Mouse (Mus musculus): Measurements from ENCODE around the gene Dync2li1. TPM values are rescaled to one million over a fixed set of nuclear protein-coding genes. Genes with fewer than 3 reads are reported as not detected.

Gene Dync2li1
- polyA plus RNA-seq, 1 experiment from 2014 or later, result 43.4 TPM

DNA sequence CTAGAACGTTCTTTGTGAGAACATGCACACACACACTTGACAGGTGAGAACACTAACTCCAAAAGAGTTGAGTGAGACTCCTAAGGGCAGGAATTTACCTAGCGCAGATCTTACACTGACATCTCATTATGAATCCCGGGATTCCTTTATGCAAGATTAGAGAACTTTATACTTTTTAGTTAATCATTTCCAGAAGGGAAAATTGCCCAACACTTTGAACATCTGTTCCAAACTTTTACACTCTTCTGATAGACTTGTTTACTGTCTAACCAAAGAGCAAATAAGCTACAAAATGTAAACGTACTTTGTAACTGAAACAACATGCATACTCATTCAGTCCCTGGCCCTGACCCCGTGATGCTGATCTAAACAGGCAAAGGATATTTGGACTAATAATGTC lies 63.0 kb downstream of the Dync2li1 start:
- no peaks in the 10 kb centered on the region for H3K9me3 ChIP-seq
- H3K36me3 ChIP-seq, result no peaks in the 10 kb centered on the region
- no peak for ATAC-seq (ENCODE audit: insufficient number of reproducible peaks, insufficient read depth, low FRiP score, low TSS enrichment, low read depth)
- peaks cover 38% of the 10 kb centered on the region for H3K4me1 ChIP-seq
- H3K27me3 ChIP-seq, result peaks cover 3% of the 10 kb centered on the region; the same call in 1 of the 2 replicates
- H3K9ac ChIP-seq, result no peak overlapping the region
- H3K4me3 ChIP-seq, result no peak overlapping the region
- H3K4me2 ChIP-seq, result no peak overlapping the region
- H3K27ac ChIP-seq, result peak overlapping the region; percentile 44; the same call in 1 of the 2 replicates
- 40% methylated on average over 5 of the region's 5 CpGs for WGBS

DNA sequence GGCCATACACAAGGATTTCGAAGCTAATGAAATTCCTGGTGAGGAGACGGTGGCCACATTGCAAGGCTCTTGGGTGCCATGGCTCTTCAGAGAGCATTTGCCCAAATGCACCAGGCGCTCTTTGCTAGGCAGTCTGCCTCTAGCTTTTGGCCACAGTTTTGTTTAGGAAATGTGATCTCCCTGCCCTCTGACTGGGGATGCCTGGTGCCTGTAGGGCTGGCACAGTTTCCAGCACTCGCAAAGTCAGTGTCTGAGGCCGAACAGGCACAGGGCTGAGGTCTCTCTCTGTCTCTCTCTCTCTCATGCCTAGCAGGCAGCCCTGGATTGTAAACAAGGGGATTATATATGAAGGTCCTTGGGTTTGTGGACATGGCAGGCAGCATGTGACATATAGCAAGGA lies 63.8 kb downstream of the Dync2li1 start:
- Histone ChIP-seq H3K4me3 (no peak overlapping the region), H3K27ac (peak overlapping the region; percentile 52; the same call in 1 of the 2 replicates), H3K27me3 (peaks cover 3% of the 10 kb centered on the region; the same call in 1 of the 2 replicates), H3K4me2 (no peak overlapping the region), H3K4me1 (peaks cover 34% of the 10 kb centered on the region), H3K9ac (no peak overlapping the region), H3K36me3 (no peaks in the 10 kb centered on the region), H3K9me3 (no peaks in the 10 kb centered on the region)
- WGBS, result 60% methylated on average over 5 of the region's 5 CpGs
- 0 out of 2 replicates have a peak, but pooled peaks have one; percentile 33 for ATAC-seq (ENCODE audit: insufficient number of reproducible peaks, insufficient read depth, low FRiP score, low TSS enrichment, low read depth)

DNA sequence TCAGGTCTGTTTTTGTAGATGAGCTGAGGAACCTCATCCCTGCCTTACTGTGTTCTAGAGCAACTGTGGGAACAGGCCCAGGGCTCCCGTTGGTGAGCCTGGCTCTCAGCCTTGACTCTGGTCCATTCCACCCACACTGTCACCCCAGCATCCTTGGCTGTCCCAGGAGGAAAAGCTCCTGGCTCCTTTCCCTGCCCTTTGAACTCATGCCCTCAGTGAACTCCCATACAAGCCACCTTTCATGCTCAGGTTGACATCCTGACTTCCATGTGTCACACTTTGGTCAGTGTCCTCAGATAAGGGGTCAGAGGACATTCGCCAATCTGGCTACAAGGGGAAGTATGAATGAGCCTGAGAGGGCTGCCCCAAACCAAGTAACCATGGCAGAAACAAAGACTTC lies 67.4 kb downstream of the Dync2li1 start:
- WGBS, result 78% methylated on average over 2 of the region's 2 CpGs

DNA sequence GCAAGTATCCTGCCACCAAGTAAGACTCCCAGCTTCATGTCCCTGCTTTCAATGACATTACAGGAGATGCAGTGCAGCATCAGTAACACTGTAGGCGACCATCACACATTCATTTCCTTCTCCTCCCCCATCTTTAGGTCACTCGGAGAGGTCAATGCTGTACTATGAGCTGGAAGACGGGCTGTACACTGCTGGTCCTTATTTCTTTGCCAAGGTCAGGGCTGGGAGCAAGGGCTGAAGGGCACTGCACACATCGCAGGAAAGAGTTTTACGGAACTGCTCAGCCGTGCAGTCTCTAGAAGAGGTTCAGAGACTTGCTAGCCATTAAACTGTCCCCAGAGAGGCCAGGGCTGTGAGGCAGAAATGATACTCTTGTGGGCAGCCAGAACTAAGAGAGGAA lies 70.2 kb downstream of the Dync2li1 start:
- ATAC-seq (ENCODE audit: insufficient number of reproducible peaks, insufficient read depth, low FRiP score, low TSS enrichment, low read depth), result no peak
- Histone ChIP-seq H3K9me3 (no peaks in the 10 kb centered on the region), H3K9ac (no peak overlapping the region), H3K4me1 (peaks cover 20% of the 10 kb centered on the region), H3K27ac (no peak overlapping the region), H3K4me2 (no peak overlapping the region), H3K36me3 (no peaks in the 10 kb centered on the region), H3K27me3 (peaks cover 7% of the 10 kb centered on the region; the same call in 1 of the 2 replicates), H3K4me3 (no peak overlapping the region)
- 57% methylated on average over 6 of the region's 6 CpGs for WGBS

More for the DNA sequence above, 67.4 kb downstream of the Dync2li1 start:
- no peak overlapping the region for H3K9ac ChIP-seq
- peaks cover 18% of the 10 kb centered on the region for H3K4me1 ChIP-seq
- H3K36me3 ChIP-seq, result no peaks in the 10 kb centered on the region
- no peaks in the 10 kb centered on the region for H3K9me3 ChIP-seq
- H3K27ac ChIP-seq, result no peak overlapping the region
- no peak overlapping the region for H3K4me2 ChIP-seq
- no peak overlapping the region for H3K4me3 ChIP-seq
- peaks cover 9% of the 10 kb centered on the region for H3K27me3 ChIP-seq
- ATAC-seq (ENCODE audit: insufficient number of reproducible peaks, insufficient read depth, low FRiP score, low TSS enrichment, low read depth), result no peak

DNA sequence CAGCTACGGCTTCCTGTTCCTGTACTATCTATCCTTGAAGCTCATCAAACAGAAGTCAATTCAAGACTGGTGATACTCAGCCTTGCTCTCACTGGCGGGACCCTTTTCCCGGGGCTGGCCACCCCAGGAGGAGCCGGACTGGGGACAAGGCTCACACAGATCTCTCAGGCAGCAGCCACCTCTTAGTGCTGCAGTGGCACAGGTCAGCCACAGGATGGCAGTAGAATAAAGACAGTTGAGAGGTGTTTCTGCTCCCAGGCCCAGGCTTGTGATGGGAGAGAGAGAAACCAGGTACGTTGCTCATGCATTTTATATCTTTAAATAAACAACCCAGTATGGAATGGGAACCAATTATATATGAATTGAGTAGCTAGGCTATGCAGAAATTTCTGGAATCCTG lies 72.4 kb downstream of the Dync2li1 start:
- WGBS, result 30% methylated on average over 5 of the region's 5 CpGs

More for the DNA sequence above, 72.4 kb downstream of the Dync2li1 start:
- no peak overlapping the region for H3K4me3 ChIP-seq
- ATAC-seq (ENCODE audit: insufficient number of reproducible peaks, insufficient read depth, low FRiP score, low TSS enrichment, low read depth), result 0 out of 2 replicates have a peak, but pooled peaks have one; percentile 15
- no peak overlapping the region for H3K27ac ChIP-seq
- no peaks in the 10 kb centered on the region for H3K36me3 ChIP-seq
- no peak overlapping the region for H3K9ac ChIP-seq
- H3K27me3 ChIP-seq, result peaks cover 7% of the 10 kb centered on the region; the same call in 1 of the 2 replicates
- H3K4me1 ChIP-seq, result peaks cover 34% of the 10 kb centered on the region
- H3K9me3 ChIP-seq, result no peaks in the 10 kb centered on the region
- no peak overlapping the region for H3K4me2 ChIP-seq

Other genes starting within 250 kb of the Dync2li1 start
- gene Thada, start 160.3 kb upstream of the Dync2li1 start, polyA plus RNA-seq (2015; fragmentation: Nextera tagmentation; extraction: Ambion mirVana), result 9.5 and 10.3 TPM in 2 replicates
- gene Plekhh2, start 114.6 kb upstream of the Dync2li1 start, polyA plus RNA-seq (2015; fragmentation: Nextera tagmentation; extraction: Ambion mirVana), result 8.7 and 9.2 TPM in 2 replicates
- gene Abcg8, start 49.8 kb downstream of the Dync2li1 start, polyA plus RNA-seq (2015; fragmentation: Nextera tagmentation; extraction: Ambion mirVana), result 0.14 and 0.28 TPM in 2 replicates
- gene Abcg5, start 56.5 kb downstream of the Dync2li1 start, polyA plus RNA-seq (2015; fragmentation: Nextera tagmentation; extraction: Ambion mirVana), result 3.0 and 4.8 TPM in 2 replicates
- gene Lrpprc, start 164.3 kb downstream of the Dync2li1 start, polyA plus RNA-seq (2015; fragmentation: Nextera tagmentation; extraction: Ambion mirVana), result 41.1 and 44.8 TPM in 2 replicates

Data from embryonic facial prominence, embryonic 13.5 days (tissue).